Mouse (Mus musculus) neural tube, embryonic 14.5 days (tissue): Measurements from ENCODE around the gene Agap1. TPM values are rescaled to one million over a fixed set of nuclear protein-coding genes. Genes with fewer than 3 reads are reported as not detected.

Source experiments
- ATAC-seq: fragments of 200-750 bp; cut with Nextera tagmentation; 2 replicates; pipeline ENCODE4 v1.8.0; 2017; ENCODE audit warnings: low read depth, mild to moderate bottlenecking, moderate TSS enrichment, moderate library complexity
- H3K27ac ChIP-seq: fragments of 300-500 bp; sonication (generic); 2 replicates; pipeline ENCODE4 v1.5.1; 2014; ENCODE audit warnings: low read depth, mild to moderate bottlenecking, control low read depth, low read length, moderate library complexity, mixed read lengths
- H3K27me3 ChIP-seq: fragments of 300-500 bp; sonication (generic); 2 replicates; pipeline ENCODE4 v1.6.1; 2014; ENCODE audit warnings: low read length; ENCODE audit not compliant: control insufficient read depth, insufficient read depth
- H3K36me3 ChIP-seq: fragments of 300-500 bp; sonication (generic); 2 replicates; pipeline ENCODE4 v1.6.1; 2014; ENCODE audit warnings: low read length, mixed read lengths; ENCODE audit not compliant: control insufficient read depth, insufficient read depth
- H3K4me1 ChIP-seq: fragments of 300-500 bp; sonication (generic); 2 replicates; pipeline ENCODE4 v1.6.1; 2014; ENCODE audit warnings: low read length; ENCODE audit not compliant: control insufficient read depth, insufficient read depth
- H3K4me2 ChIP-seq: fragments of 300-500 bp; sonication (generic); 2 replicates; pipeline ENCODE4 v1.6.1; 2014; ENCODE audit warnings: mild to moderate bottlenecking, low read depth, low read length, control low read depth
- H3K4me3 ChIP-seq: fragments of 300-500 bp; sonication (generic); 2 replicates; pipeline ENCODE4 v1.5.1; 2014; ENCODE audit warnings: low read depth, low read length, control low read depth, mixed read lengths
- H3K9ac ChIP-seq: fragments of 300-500 bp; sonication (generic); replicated peaks from 2 replicates; pipeline ENCODE4 v1.6.1; 2014; ENCODE audit warnings: low read depth, mild to moderate bottlenecking, control low read depth, low read length, mixed read lengths
- H3K9me3 ChIP-seq: fragments of 300-500 bp; sonication (generic); 2 replicates; pipeline ENCODE4 v1.6.1; 2016; ENCODE audit warnings: low read length; ENCODE audit not compliant: control insufficient read depth
- WGBS: fragments of 180-500 bp; shearing (Covaris S2); extraction: QIAGEN DNeasy Blood & Tissue Kit; methylation state at CpG from one replicate; pipeline ENCODE4 v1.1.7; 2014; 5-methylcytosine and 5-hydroxymethylcytosine counted together
- polyA plus RNA-seq: library from polyadenylated mRNA; unstranded; fragments of >200 nt; fragmentation: Nextera tagmentation; extraction: Ambion mirVana; gene quantifications from 2 replicates; pipeline ENCODE4 v1.2.1, GENCODE M21; 2014

Agap1 gene
- polyA plus RNA-seq, 1 experiment from 2014 or later, result 76.4 TPM

GRCm38 (mm10) chr1:89770298-89770697 lies 315.7 kb downstream of the Agap1 start:
- Histone ChIP-seq H3K9me3 (no peaks in the 10 kb centered on the region), H3K27me3 (no peaks in the 10 kb centered on the region), H3K4me1 (peaks cover 12% of the 10 kb centered on the region; the same call in 1 of the 2 replicates), H3K4me3 (no peak overlapping the region), H3K36me3 (no peaks in the 10 kb centered on the region), H3K4me2 (no peak overlapping the region), H3K27ac (no peak overlapping the region), H3K9ac (no peak overlapping the region)
- ATAC-seq, result no peak
- WGBS, result 88% methylated on average over 1 of the region's 1 CpGs

DNA sequence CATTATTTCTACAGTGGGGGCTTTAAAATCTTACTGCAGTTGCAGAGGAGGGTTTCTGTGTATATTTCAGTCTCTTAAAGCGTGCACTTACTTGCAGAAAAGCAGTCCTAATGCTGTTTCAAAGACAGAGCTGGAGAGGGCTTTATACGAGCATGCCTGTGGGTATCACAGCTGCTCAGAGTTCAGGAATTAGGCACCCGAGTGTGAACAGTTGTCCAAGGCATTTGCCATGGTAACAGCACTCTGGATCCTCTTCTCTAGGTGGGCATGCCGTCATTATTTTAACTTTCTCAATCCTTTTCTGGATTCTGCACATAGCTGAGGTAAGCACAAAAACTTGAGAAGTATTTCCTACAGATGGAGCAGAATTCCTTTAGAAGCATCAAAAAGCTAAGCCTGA lies 321.1 kb downstream of the Agap1 start:
- H3K9me3 ChIP-seq, result no peaks in the 10 kb centered on the region
- H3K4me1 ChIP-seq, result no peaks in the 10 kb centered on the region
- no peak for ATAC-seq
- no peaks in the 10 kb centered on the region for H3K36me3 ChIP-seq
- H3K27ac ChIP-seq, result no peak overlapping the region
- H3K4me3 ChIP-seq, result no peak overlapping the region
- H3K9ac ChIP-seq, result no peak overlapping the region
- 31% methylated on average over 4 of the region's 4 CpGs for WGBS
- H3K27me3 ChIP-seq, result no peaks in the 10 kb centered on the region
- no peak overlapping the region for H3K4me2 ChIP-seq

DNA sequence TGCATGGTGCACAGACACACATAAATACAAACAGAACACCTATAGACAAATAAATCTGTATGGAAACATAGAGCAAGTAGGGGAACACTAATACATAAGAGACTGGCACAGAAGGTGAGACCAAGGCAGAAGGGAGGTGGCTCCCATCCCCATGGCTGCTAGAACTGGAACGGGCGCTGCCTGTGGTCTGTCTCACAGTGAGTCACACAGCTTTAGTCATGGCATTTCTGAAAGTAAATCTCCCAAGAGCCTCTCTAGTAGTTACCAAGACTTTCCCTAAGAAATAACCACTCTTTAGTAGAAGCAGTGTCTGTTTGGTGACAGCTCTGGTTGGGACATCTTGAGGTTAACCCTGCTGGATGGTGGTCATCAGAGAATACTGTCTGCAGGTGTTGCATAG lies 326.1 kb downstream of the Agap1 start:
- H3K9ac ChIP-seq, result no peak overlapping the region
- no peak overlapping the region for H3K4me2 ChIP-seq
- H3K4me1 ChIP-seq, result peaks cover 18% of the 10 kb centered on the region
- H3K27ac ChIP-seq, result no peak overlapping the region
- H3K4me3 ChIP-seq, result no peak overlapping the region
- H3K36me3 ChIP-seq, result no peaks in the 10 kb centered on the region
- no peaks in the 10 kb centered on the region for H3K27me3 ChIP-seq
- no peaks in the 10 kb centered on the region for H3K9me3 ChIP-seq
- WGBS, result 96% methylated on average over 2 of the region's 2 CpGs
- ATAC-seq, result no peak

DNA sequence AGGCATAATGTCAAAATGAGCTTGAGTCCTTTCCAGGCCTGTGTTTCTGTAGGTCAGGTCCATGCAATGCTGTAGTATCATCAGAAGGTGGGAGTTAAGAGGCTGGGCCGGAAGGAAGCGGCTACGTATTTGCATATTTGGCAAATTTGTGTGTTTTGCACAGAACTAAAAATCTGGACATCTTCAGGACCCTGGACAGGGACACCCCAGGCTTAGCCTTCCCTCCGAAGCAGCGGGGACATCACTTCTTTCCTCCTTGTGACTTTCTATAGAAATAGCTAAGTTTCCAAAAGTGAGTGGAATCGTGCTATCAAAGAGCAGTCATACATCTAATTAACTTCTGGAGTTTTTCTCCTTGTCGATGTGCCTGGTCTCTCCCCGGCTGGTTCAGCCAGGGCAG lies 327.3 kb downstream of the Agap1 start:
- Histone ChIP-seq H3K4me3 (no peak overlapping the region), H3K4me2 (no peak overlapping the region), H3K36me3 (no peaks in the 10 kb centered on the region), H3K27ac (no peak overlapping the region), H3K9me3 (no peaks in the 10 kb centered on the region), H3K4me1 (peaks cover 25% of the 10 kb centered on the region), H3K9ac (no peak overlapping the region), H3K27me3 (no peaks in the 10 kb centered on the region)
- ATAC-seq, result no peak
- 56% methylated on average over 8 of the region's 8 CpGs for WGBS

- WGBS, result 81% methylated on average over 6 of the region's 6 CpGs
- no peak overlapping the region for H3K27ac ChIP-seq
- H3K4me3 ChIP-seq, result no peak overlapping the region
- no peak overlapping the region for H3K4me2 ChIP-seq
- no peak for ATAC-seq
- H3K36me3 ChIP-seq, result peaks cover 9% of the 10 kb centered on the region
- H3K9ac ChIP-seq, result no peak overlapping the region
- no peaks in the 10 kb centered on the region for H3K27me3 ChIP-seq
- no peaks in the 10 kb centered on the region for H3K9me3 ChIP-seq
- H3K4me1 ChIP-seq, result peaks cover 19% of the 10 kb centered on the region; the same call in 1 of the 2 replicates
These were observed 332.2 kb downstream of the Agap1 start for GRCm38 (mm10) chr1:89786793-89787192.

DNA sequence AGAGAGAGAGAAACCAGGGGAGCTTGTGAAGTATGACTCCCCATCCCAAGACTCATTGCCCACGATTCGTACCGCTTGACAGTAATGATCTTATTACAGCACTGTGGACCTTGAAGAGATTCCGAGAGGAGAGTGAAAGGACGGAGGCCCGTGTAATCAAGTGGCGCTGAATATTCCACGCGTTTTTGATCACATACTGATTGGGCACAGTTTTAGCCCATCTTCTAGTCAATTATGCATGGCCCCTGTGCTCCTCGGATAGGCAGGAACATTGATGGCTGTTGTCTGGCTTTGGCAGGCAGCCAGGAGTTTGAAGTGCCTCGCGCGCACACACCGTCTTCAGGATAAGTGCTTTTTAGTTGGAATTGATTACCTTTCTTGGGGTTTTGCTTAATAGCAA lies 344.1 kb downstream of the Agap1 start:
- H3K9me3 ChIP-seq, result no peaks in the 10 kb centered on the region
- H3K36me3 ChIP-seq, result no peaks in the 10 kb centered on the region
- no peak overlapping the region for H3K4me3 ChIP-seq
- WGBS, result 26% methylated on average over 14 of the region's 14 CpGs
- H3K4me1 ChIP-seq, result peaks cover 6% of the 10 kb centered on the region; the same call in 1 of the 2 replicates
- peak; percentile 54; the same call in 1 of the 2 replicates for ATAC-seq
- no peaks in the 10 kb centered on the region for H3K27me3 ChIP-seq
- H3K9ac ChIP-seq, result no peak overlapping the region
- no peak overlapping the region for H3K4me2 ChIP-seq
- no peak overlapping the region for H3K27ac ChIP-seq

DNA sequence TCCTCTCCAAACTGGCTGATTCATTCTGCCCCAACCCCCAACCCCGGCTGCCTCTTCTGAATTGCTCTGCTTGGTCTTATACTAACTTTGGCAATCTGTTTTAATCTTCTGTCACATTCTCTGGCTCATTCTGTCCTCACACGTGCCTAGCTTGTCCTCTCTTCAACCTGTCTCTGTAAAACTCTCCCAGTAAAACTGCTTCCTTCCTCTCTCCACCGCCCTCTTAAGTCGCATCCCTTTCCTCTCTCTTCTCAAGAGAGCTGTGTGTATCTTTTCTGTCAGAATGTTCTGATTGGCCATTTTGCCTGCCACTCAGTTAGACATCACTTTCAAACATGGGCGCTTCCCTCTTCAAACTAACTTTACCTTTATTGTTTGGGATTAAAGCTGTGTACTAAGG lies 346.9 kb downstream of the Agap1 start:
- H3K36me3 ChIP-seq, result no peaks in the 10 kb centered on the region

DNA sequence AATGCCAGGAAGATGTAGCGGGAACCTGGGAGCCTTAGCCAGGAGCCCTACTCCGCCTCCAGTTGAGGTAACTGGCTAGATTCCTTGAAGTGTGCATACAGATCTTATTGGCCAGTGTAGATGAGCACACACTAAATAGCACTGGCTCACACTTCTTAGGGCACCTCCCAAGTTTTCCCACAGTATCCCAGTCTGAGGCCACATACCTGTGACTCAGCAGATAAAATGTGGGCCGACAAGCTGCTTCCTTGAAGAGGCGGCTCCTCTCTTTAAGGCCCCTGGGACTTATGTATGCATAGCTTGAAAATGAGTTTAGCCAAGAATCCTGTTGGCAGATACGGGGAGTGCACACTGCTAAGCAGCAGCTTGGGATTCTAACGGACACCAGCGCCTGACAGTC lies 350.4 kb downstream of the Agap1 start:
- no peak for ATAC-seq
- Histone ChIP-seq H3K4me3 (no peak overlapping the region), H3K36me3 (no peaks in the 10 kb centered on the region), H3K9me3 (no peaks in the 10 kb centered on the region), H3K4me1 (no peaks in the 10 kb centered on the region), H3K27me3 (no peaks in the 10 kb centered on the region), H3K9ac (no peak overlapping the region), H3K27ac (no peak overlapping the region), H3K4me2 (no peak overlapping the region)
- WGBS, result 85% methylated on average over 7 of the region's 7 CpGs

More for the DNA sequence above, 346.9 kb downstream of the Agap1 start:
- no peaks in the 10 kb centered on the region for H3K9me3 ChIP-seq
- no peak for ATAC-seq
- no peak overlapping the region for H3K27ac ChIP-seq
- H3K9ac ChIP-seq, result no peak overlapping the region
- 78% methylated on average over 5 of the region's 5 CpGs for WGBS
- H3K4me2 ChIP-seq, result no peak overlapping the region
- H3K4me1 ChIP-seq, result peaks cover 6% of the 10 kb centered on the region; the same call in 1 of the 2 replicates
- no peak overlapping the region for H3K4me3 ChIP-seq
- no peaks in the 10 kb centered on the region for H3K27me3 ChIP-seq

- no peak overlapping the region for H3K27ac ChIP-seq
- H3K4me2 ChIP-seq, result no peak overlapping the region
- no peak overlapping the region for H3K4me3 ChIP-seq
- H3K36me3 ChIP-seq, result no peaks in the 10 kb centered on the region
- H3K9ac ChIP-seq, result no peak overlapping the region
- H3K9me3 ChIP-seq, result no peaks in the 10 kb centered on the region
- 93% methylated on average over 8 of the region's 8 CpGs for WGBS
- no peak for ATAC-seq
- H3K27me3 ChIP-seq, result no peaks in the 10 kb centered on the region
- H3K4me1 ChIP-seq, result no peaks in the 10 kb centered on the region
These were observed 358.2 kb downstream of the Agap1 start for GRCm38 (mm10) chr1:89812816-89813215.
